Mouse (Mus musculus): ENCODE results near the gene Icos. TPM values are rescaled to one million over a fixed set of nuclear protein-coding genes. Genes with fewer than 3 reads are reported as not detected.

Icos gene
- polyA plus RNA-seq, 1 experiment, result 0.97 TPM

DNA sequence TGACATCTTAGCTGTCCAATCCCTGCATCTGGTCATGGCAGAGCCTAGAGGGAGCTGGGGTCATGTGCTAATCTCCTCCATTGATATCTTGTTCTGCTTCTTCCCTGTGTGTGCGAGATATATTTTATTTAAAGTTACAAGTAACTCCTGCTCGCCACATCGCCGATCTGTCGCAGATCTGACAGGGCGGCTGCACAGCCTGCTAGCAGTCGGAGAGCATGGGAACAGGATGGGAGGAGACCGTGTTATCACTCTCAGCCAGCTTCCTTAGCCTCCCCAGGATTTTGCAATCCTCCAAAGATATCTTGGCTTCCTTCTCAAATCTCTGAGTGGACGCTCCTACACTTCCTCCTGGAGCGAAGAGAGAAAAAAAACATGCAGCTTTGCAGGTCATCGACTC, 17.3 kb upstream of the Icos start:
- WGBS, result 58% methylated on average over 11 of the region's 11 CpGs
- DNase-seq (ENCODE audit: low read depth, low spot score), result no peak

DNA sequence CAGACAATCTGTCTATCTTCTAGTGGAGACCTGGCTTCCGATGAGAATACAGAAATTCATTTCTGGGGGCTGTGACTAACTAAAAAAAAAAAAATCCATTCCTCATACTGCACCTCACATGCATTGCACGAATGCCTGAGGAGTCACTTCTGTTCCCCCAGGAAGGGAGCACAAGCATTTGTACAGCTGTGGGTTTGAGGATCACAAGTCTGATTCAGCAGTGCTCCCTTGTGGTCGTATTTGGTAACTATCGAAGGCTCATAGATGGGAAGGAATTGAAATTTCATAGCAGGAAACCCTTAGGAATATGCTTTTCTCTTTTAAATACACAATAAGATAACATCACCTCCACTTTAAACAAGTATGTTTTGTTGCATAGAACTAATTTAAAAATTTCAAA, 16.6 kb upstream of the Icos start:
- WGBS, result 19% methylated on average over 4 of the region's 4 CpGs
- peak; percentile 7 for DNase-seq (ENCODE audit: low read depth, low spot score)

DNA sequence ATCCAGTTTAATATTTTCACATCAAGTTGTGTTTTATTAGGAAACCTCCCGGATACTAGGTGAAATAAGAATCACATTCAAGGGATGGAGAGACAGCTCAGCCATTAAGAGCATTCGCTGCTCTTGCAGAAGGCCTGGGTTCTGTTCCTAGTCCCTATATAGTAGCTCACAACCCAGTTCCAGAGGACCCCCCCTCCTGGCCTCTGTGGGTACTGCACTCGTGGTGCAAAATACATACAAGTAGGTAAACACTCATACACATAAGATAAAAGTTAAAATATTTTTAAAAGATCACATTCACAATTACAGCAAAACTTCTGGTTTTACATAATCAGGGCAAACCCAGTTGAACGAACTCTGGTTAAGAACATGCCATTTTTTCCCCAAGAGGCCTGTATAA, 15.6 kb upstream of the Icos start:
- DNase-seq (ENCODE audit: low read depth, low spot score), result no peak
- WGBS, result 91% methylated on average over 4 of the region's 4 CpGs

DNA sequence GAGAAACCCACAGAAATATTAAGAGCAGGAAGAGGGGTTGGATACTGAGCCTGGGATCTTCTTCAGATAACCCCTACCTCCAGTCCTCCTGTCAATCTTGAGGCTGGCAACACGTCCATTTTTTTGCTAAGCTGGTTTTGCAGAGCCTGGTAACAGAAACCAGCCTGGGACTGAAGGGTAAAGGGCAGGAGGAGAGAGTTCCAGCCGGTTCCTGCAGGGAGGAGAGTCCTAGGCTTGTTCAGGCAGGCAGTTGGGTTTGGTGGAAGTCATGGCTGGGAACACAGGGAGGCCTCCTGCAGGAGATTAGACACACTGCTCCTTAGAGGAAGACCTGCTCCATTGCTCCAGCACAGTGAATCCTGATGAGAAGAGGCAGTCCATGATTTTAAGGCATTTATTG, 10.2 kb upstream of the Icos start:
- 24% methylated on average over 2 of the region's 2 CpGs for WGBS
- DNase-seq (ENCODE audit: low read depth, low spot score), result no peak

DNA sequence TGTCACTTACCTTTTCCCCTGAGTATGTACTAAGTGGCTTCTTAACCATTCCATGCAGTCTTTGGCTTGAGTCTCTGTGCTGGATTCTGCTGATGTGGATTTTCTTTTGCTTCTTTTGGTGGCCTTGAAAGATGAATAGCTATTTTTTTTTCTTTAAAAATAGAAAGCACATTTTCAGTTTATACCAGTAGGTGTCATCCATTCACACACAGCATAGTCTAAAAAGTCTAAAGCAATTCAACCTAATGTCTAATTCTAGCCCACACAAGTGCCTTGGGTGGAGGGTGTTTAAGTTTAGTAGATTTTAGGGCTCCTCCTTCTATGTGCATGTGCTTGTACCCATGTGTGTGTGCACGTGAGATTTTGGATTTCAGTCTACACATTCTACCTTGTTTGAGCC, 6.9 kb upstream of the Icos start:
- 67% methylated on average over 1 of the region's 1 CpGs for WGBS

DNA sequence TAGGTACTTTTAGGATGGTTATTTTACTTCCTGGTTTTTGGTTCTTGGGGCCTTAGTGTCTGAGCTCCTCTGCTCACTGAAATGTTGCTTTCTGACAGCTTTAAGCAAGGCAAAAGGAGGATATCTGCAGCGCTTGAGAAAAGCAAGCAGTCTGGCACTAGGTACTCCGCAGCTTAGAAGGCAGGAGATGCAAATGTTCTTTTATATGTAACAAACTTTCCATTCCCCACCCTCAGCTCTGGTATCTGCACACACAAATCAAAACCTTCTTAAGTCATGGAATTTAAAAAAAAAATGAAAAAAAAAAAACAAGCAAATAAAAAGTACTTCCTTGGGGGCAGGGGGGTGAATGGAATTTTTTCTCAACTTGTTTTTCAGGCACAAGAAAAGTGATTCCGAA, 3.5 kb upstream of the Icos start:
- no peak for DNase-seq (ENCODE audit: low read depth, low spot score)

More for the DNA sequence above, 6.9 kb upstream of the Icos start:
- DNase-seq (ENCODE audit: low read depth, low spot score), result no peak

DNA sequence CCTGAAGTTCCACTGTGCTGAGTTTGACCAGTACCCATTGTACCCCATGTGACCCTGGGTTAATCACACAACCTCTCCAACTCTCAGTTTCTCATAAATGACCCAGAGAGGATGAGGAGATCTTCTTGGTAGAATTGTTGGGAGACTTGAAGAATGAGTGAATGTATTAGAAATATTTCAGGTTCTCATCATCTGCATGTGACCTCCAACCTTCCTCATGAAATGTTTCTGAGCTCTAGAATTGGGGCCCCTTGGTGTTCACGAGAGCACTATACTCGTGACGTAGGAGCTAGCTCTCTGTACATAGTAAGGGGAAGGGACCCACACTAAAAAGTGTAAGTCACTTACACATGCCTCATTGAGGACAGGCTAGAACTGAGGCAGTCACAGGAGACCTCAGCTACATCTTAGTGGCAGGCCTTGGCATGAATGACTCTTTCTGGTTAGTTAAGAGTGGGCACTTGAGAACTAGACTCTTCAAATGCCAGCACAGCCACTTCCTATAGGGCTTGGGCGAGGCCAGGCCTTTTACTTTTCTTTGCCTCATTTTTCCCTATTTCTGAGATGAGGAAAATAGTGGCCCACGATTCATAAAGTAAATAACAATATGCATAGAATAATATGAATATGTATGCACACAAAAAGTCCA, 2.0 kb upstream of the Icos start:
- 91% methylated on average over 5 of the region's 5 CpGs for WGBS

More for the DNA sequence above, 3.5 kb upstream of the Icos start:
- WGBS, result 87% methylated on average over 3 of the region's 3 CpGs

DNA sequence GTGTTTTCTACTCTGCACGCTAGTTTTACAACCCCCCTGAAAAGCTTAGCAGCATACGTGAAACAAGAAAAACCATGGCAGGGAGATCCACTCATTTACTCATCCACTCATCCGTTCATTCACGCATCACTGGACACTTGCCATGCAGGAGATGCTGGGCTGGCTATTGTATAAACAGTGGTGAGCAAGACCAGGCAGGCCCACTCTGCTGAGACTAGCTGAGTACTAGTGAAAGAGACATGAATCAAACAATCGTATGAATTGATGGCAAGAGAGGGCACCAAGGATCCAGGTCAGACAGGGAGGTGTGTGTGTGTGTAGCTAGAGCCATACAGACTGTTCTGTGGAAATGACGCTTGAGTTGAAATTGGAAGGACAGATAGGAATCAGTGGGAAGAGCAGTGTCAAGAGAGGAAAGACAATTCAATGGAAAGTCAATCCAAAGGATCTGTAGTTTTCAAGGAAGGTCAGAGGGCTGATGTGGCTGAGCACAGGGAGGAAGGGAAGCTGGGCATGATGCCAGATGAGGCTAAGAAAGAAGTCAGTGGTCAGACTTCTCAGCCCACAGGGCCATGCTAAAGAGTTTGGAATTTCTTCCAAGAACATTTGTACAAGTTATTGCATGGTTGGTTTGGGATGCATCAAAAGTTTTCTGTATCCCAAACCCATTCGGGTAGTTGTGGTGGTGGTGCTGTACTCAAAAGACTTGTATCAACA, 1.6 kb downstream of the Icos start:
- no peak for DNase-seq (ENCODE audit: low read depth, low spot score)
- 53% methylated on average over 7 of the region's 7 CpGs for WGBS

More for the DNA sequence above, 2.0 kb upstream of the Icos start:
- no peak for DNase-seq (ENCODE audit: low read depth, low spot score)

DNA sequence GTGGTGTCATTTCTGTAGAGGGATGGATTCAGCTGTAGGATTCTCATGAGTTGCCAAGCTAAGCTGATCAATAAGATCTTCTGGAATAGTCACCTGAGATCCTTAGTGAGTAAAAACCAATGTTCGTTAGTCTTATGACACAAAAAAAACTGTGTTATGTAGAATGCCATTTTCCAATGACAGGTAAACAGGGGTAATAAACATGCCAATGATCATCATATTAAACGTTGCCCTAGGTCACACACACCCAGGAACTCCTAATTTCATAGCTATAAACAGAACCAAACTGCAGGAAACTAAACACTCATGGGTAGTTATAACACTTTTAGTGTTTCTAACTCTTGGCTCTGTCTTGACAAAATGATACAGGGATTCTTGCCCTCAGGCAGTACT, 2.1 kb downstream of the Icos start:
- no peak for DNase-seq (ENCODE audit: low read depth, low spot score)
- 50% methylated on average over 2 of the region's 2 CpGs for WGBS

DNA sequence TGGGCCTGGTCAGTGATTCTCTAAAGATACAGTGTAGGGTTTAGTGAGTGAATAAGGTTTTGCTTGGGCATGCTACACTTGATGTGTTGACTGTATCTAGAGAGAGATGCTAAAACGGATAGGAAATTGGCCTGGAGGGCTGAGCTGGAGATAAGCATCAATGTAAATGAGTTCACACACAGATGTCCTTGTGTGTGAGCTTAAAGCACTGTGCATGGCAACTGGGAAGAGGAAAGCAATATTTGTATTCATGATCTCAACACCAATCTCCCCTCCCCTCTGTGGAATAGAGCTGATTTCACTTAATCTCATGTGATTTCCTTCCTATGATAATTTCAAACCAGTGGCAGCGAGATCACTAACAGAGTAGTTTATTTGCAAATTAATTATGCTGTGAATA, 7.3 kb downstream of the Icos start:
- no peak for DNase-seq (ENCODE audit: low read depth, low spot score)
- 50% methylated on average over 2 of the region's 2 CpGs for WGBS

DNA sequence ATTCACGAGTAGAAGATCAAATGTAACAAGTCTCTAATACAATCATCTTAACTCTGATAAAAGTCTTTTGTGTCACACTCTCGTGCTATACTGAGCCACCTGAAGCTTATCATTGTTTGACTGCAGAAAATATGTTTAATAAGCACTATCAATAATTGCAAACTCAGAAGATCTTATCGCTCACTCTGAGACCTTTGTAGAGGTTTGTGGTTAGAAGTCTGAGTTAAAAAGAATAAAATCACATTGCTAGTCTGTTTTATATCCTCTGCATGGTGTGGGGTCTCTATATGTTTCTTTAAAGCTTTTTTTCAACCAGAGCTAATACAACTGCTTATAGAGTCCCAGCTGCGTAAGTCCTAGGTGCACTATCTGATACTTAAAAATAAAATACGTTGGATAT, 8.4 kb downstream of the Icos start:
- WGBS, result 73% methylated on average over 5 of the region's 5 CpGs
- DNase-seq (ENCODE audit: low read depth, low spot score), result no peak

DNA sequence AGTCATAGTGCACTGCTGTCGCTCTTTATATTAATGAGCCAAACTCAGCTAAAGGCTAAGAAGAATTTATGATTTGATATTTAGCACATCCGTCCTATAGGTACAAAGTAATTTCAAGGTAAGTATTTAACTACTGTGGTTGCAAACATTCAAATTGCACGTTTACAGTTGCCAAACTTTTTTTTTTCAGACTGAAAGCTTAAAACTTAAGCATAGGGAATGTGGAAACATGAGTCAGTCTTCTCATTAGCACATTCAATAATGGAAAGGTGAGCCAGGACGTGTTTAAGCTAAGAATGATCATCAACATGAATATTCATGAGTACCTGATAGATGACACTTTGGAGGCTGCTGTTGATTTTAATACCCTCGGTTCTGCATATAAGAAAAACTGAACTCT, 11.4 kb downstream of the Icos start:
- WGBS, result 72% methylated on average over 5 of the region's 5 CpGs

DNA sequence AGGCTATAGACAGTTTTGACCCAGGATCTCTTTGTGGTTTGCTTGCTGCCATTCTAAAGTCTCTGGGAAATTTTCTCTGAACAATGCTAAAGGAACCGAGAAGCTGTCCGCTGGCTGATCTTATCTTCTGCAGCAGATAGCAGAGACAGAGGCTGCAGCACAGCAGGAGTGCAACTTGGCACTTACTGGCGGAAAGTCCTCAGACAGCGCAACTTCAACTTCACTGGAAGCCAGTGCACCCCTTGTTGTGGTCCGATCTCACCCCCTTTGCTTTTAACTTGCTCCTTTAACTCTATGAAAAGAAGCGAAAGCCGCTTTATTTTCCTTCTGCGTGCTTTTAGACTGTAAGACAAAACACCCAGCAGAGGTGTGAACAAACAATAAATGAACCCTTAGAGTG, 12.6 kb downstream of the Icos start:
- no peak for DNase-seq (ENCODE audit: low read depth, low spot score)
- WGBS, result 62% methylated on average over 8 of the region's 8 CpGs

More for the DNA sequence above, 11.4 kb downstream of the Icos start:
- no peak for DNase-seq (ENCODE audit: low read depth, low spot score)

DNA sequence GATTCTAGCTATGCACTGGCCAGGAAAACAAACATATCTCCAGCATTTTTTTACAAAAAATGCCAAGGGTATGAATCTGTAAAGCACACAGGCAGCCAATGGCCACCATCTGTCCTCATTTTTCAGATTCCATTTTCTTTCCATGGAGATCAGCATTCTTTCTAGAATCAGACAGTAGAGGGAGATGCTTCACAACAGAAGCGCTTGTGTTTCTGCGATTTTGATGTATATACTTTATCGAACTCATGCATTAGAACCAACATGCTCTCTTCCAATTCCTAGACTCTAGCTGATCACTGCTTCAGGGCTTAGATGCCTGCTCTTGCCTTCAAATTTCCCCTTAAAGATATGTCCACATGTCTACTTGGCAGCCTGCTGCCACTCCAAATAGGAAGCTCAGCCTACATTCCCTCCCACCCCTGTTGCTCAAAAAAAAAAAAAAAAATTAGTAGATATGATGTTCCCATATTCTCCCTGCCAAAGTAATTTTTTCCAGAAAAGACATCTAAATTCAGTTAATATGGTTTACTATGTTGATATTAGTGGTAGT, 20.4 kb downstream of the Icos start:
- no peak for DNase-seq (ENCODE audit: low read depth, low spot score)
- WGBS, result 81% methylated on average over 3 of the region's 3 CpGs

DNA sequence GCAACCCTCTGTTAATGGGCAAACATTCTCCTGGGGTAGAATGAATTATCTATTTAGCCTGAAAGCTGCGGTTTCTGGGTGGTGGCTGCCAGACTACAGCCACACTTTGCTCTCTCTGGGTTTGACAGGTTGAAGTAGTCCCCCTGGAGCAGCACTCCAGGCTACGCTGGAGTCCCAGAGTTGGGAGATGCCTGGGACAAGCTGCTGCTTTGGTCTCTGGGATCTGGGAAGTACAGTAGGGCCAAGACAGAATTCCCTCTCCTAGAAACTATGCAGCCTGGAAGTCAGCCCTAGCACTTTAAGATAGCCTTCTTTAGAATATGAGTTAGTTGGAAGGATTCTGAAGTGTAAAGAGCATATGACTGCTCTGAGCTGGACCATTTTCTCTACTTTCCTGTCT, 21.0 kb downstream of the Icos start:
- 48% methylated on average over 2 of the region's 2 CpGs for WGBS
- DNase-seq (ENCODE audit: low read depth, low spot score), result no peak

DNA sequence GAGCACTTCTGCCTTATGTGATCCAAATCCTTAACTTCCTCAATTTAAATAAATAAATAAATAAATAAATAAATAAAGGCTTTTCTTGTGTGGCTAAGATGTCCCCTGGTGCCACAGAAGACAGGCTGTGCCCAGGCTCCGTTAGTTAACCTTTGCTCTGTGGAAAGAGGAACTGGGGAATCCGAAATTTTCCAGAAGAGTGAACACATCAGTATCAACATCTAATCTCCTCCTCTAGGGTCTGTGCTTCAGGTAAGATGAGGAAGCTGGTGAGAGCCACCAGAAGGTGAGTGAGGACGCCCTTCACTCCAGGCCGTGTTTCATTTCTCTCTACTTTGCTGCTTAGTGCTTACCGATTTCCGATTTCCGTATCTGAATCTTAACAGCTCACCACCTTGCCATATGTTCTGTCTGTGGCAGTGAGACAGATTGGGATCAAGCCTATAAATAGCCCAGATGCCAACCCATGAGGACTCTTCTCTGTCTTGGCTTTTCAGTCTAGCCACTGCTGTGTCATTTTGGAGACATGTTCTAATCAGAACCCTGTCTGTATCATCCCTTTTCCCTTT, 24.1 kb downstream of the Icos start:
- 91% methylated on average over 7 of the region's 7 CpGs for WGBS
- no peak for DNase-seq (ENCODE audit: low read depth, low spot score)

DNA sequence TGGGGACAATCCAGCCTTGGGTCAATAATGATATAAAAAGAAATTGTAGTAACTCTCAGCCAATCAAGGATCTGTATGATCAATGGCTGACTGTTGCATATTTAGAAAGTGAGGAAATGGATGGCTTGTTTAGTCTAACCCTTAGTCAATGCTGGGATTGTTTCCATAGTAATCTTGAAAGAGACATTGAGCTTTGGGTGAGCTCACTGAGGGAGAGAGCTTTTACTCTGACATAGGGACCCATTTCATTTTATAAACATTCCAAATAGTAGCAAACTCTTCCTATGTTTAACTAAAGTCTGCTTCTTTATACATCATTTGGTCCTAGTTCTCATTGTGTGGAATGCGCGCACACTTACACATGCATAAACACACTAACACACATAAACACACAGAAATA, 28.5 kb downstream of the Icos start:
- 93% methylated on average over 2 of the region's 2 CpGs for WGBS
- DNase-seq (ENCODE audit: low read depth, low spot score), result no peak

DNA sequence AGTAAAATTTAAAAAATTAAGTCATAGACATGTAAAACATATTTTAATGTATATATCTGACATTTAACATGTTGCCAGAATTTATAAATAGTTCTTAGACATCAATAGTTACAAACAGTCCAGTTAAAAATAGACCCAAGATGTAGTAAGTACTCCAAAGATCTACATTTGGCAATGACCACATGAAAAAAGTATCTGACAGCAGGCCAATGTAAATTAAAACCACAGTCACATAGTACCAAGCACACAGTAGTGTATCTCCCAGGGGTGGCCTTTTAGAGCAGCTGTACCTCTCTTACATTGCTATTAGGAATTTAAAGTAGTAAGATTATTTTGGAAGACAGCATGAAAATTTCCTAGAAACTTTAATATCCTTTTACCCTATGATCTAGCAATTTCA, 29.8 kb downstream of the Icos start:
- no peak for DNase-seq (ENCODE audit: low read depth, low spot score)

DNA sequence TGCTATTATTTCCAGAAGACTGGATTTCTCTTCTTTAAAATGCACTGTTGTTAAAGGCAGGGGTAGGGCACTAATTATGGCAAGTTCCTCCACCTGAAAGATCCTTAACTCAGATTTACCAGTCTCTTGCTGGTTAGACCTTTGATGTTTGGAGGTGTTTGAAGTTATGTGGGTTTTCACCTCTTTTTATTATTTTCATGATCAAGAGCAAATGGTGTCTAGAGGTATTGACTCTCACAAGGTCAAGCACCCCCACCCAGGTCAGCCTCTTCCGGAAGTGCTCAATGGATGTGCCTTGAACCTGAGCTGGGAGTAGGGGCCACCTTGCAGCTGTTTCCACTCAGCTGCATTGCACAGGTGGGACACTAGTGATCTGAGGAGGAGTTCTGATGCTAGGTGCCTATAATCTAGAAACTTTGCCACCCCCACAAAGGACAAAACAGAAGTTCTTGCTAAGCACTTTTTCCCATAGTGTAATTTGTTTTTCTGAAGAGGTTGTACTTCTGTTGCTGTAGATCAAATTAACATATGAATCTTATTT, 38.9 kb downstream of the Icos start:
- DNase-seq (ENCODE audit: low read depth, low spot score), result no peak
- WGBS, result 56% methylated on average over 1 of the region's 1 CpGs

DNA sequence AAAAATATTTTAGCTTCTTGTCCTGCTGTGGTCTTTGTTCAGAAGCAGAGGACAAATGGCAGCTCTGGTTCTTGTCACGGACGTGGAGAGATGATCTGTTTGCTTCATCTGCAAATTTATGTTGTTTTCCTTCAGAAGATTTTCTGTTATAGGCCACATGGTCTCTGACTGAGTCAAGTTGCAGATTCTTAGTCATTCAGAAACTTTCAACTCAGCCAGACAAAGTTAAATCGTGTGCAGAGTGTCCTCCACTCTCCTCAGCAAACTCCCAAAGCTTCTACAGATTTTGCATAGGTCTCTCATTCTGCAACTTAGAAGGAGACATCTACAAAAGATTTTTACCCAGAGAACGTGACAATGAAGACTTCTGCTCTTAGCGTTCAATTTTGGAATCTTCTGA, 49.0 kb downstream of the Icos start:
- WGBS, result 64% methylated on average over 5 of the region's 5 CpGs
- no peak for DNase-seq (ENCODE audit: low read depth, low spot score)

DNA sequence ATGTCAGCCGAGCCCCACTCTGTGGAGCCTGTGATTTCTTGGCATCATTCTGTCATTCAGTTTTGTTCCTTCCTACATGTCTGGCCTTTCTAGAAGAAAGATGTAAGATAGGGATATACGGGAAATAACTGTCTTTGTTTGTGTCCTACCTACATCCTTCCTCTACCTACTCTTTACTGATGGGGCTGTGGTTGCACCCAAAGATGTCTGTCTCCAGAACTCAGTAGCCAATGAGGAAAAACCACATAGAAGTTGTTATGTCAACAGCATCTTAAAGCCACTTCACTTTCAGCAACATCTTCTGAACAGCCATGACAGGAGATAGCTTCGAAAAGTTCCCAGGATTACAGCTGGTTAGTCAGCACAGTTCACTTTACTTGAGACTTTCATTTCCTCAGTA, 49.8 kb downstream of the Icos start:
- 92% methylated on average over 3 of the region's 3 CpGs for WGBS

More for the DNA sequence above, 49.8 kb downstream of the Icos start:
- DNase-seq (ENCODE audit: low read depth, low spot score), result no peak
